Mouse (Mus musculus) heart, postnatal 0 days (tissue): ENCODE measurements around the gene Ece1.

ENCODE experiments used
- CTCF ChIP-seq: IDR thresholded peaks from 2 replicates; pipeline ENCODE4 v1.5.1; 2016; ENCODE audit warnings: antibody characterized with exemption, control low read depth, low read depth
- EP300 ChIP-seq: IDR thresholded peaks from 2 replicates; pipeline ENCODE4 v1.6.1; 2016; ENCODE audit warnings: antibody characterized with exemption, low read depth

DNA sequence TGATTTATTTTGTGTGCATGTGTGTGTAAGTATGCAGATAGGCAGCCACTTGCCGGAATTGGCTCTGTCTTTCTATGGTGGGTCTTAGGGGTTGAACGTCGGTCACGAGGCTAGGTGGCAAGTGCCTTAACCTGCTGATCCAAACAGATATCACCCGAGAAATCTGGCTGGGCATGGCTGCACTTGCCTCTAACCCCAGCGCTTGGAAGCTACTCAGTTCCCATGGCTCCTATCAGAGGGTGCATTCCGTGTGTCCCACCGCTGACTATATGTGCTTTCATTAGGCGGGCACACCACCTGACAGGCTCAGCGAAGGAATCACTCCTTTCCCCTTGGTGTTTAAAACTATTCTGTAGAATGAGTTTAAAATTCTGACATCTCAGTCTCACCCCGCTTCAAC lies 30.4 kb upstream of the Ece1 start:
- TF ChIP-seq CTCF (no peak), EP300 (no peak)
